14 mouse cellular contexts compared by ENCODE assay signal in the genomic region with DNA sequence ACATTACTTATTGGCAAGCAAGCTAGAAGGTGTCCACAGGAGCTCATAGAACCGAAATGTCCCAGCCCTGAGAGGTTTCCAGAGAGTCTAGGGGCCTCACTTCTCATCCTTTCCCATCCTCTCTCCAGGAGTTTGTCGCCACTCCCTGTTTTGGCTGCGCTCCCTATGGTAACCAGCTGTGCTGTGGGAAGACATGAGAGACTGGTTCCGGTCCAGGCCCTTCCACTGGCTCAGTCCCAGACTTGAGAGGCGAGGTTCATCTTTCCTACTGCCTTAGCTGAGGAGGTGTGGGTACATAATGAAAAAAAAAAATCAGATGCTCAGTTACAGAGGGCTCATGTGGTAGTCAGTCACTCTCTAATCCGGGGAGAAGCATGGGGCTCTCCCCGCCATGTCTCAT. TPM values are rescaled to one million over a fixed set of nuclear protein-coding genes. Genes with fewer than 3 reads are reported as not detected.
A peak's percentile ranks its signal among the peaks of the same experiment; 100 is the strongest.
DNase-seq lines count a peak whose midpoint lies in the region; ATAC-seq lines count a peak whose summit lies in the region.
"Had no signal": no experiment of that assay in that cellular context is flagged by ENCODE, and none has a peak within 500 bp of the region (broad histone marks: within the 10 kb centered on the region; RNA-seq: fewer than 3 reads in every experiment).

No protein-coding gene starts in this region.

- DNase-seq in left cerebral cortex, adult 18-20 months (ENCODE audit: low spot score in 2 of 2) = peak; percentile 57 to 68
- no peak for DNase-seq in left cerebral cortex, adult 11 months (ENCODE audit: low spot score)
- peak; percentile 53 for DNase-seq in gastrocnemius, postnatal 10 days
- peak; percentile 37 to 71 for DNase-seq in lung, adult 18-20 months
- DNase-seq in right cerebral cortex, postnatal 25 days = peak; percentile 53
- no peak for DNase-seq in cerebellum, postnatal 36 days
- no peak for DNase-seq in layer of hippocampus, adult 11-12 months (ENCODE audit: low spot score)
- DNase-seq: adrenal gland, postnatal 36 days; kidney, postnatal 36 days; liver, embryonic 13.5 days; spleen, adult 18-20 months; thymus, adult 18-20 months had no signal

- ATAC-seq in megakaryocyte, adult 5-6 weeks (ENCODE audit: poor library complexity, severe bottlenecking) = no peak

RNA-seq across cellular contexts. Expression of gene Rasgef1a, which starts 19.9 kb away (rescaled TPM):
- 100 to 1,000 TPM; 201 to 250 TPM for total RNA-seq in left cerebral cortex, adult 18-20 months (2021)
- total RNA-seq in gastrocnemius, postnatal 10 days (2021) = under 1 TPM; 0.47 to 0.80 TPM
- 0.09 TPM in 1 of 2 replicates, not detected in the other for total RNA-seq in megakaryocyte, adult 5-6 weeks (2015)
- total RNA-seq in megakaryocyte, adult 5-6 weeks (2017) = 0.29 TPM in 1 of 2 replicates, not detected in the other

RNA-seq across cellular contexts. Expression of gene Fxyd4, which starts 53.8 kb away (rescaled TPM):
- not detected for total RNA-seq in left cerebral cortex, adult 18-20 months (2021)
- not detected for total RNA-seq in gastrocnemius, postnatal 10 days (2021)
- total RNA-seq in megakaryocyte, adult 5-6 weeks (2015) = not detected in 2 replicates
- total RNA-seq in megakaryocyte, adult 5-6 weeks (2017) = not detected in 2 replicates
- total RNA-seq: adrenal gland, postnatal 36 days; G1E had no signal

Comparison
In these comparisons a context has a peak if more than half of its experiments do, and no peak if none do; other contexts are left out.
1. DNase-seq: peak in left cerebral cortex, adult 18-20 months (2 of 2), gastrocnemius, postnatal 10 days (single experiment), lung, adult 18-20 months (2 of 2) and right cerebral cortex, postnatal 25 days (single experiment); none in left cerebral cortex, adult 11 months (single experiment), cerebellum, postnatal 36 days (0 of 2) and layer of hippocampus, adult 11-12 months (single experiment).
2. RNA of gene Rasgef1a, which starts 19.9 kb away (total RNA-seq): 201 to 250 TPM in left cerebral cortex, adult 18-20 months; 0.47 to 0.80 TPM in gastrocnemius, postnatal 10 days and 0.09 to 0.29 TPM in megakaryocyte, adult 5-6 weeks; every median in the first group is over 100 times any median in the second.